Mouse (Mus musculus) cerebellum, postnatal 36 days (tissue): ENCODE results near the gene Rnf34.

Source experiments
- DNase-seq, 2 experiments: peaks; one replicate each; pipeline ENCODE4 v3.0.0; 2021 to 2022; ENCODE audit warnings: mixed read lengths in 2 of 2

The Rnf34 gene

DNA sequence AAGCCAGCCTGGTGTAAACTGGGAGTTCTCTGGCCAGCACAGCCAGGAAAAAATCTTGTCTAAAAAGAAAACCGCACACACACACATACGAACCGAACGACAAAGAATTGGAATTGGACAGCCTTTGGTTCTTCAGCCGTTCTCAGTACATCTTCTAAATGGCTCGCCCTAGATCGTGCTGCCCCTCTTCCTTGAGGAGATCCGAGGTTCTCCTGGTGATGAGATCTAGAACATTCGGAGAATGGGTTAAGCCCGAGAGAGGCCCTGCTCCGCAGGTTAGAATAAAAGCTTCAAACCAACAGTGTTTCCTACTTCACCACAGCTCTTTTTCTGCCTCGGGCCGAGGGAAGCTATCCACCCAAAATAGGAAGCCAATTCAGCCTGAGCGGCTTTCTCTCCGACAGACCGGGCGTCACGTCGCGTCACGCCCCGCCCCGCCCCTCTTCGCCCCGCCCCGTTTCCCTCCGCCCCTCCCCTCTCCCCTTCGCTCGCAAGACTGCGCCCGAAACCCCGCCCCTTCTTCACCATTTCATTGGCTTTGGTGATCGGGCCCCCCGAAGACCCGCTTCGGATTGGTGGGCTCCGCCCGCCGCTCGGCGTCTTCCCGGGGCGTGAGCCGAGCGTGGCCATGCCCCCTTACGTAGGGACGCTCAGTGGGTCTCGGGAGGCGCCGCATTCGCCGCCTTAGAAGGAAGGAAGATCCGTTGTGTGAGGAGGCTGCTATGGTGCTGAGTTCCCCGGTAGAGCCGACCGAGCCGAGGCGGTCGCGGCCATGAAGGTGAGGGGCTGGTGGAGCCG, at the start of gene Rnf34:
TSS of gene Rnf34 (plus strand) at position 528 of the 798 bp plus-strand sequence.
- peak; percentile 94 to 97 for DNase-seq

DNA sequence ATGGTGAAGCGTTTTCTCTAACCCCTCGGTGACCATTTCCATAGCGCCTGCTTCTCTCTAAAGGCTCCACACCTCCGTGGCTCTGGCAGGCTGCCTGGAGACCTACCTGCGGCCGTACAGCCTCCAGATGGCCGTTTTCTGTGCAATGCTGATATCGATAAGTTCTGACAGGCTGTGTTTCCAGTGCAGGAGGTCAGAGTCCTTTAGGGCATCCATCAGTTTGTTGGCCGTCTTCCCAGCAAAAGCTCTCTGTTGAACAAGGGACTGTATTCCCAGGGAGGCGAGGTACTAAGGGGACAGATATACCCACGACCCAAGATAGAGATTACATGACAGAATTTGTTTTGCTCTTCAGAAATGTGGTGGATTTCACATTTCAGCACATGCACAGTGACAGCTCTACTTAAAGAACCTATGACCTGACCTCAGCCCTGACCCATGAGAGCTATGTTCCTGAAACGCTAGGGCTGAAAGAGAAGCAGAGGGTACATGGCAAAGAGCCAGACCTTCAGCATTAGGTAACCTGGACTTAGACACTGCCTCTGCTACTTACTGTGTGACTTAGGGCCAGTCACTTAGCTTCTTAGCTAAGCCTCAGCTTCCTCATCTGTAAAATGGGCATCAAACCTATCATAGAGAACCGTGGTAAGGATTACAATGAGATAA, 49.4 kb upstream of the Rnf34 start:
- DNase-seq, result peak; percentile 75

DNA sequence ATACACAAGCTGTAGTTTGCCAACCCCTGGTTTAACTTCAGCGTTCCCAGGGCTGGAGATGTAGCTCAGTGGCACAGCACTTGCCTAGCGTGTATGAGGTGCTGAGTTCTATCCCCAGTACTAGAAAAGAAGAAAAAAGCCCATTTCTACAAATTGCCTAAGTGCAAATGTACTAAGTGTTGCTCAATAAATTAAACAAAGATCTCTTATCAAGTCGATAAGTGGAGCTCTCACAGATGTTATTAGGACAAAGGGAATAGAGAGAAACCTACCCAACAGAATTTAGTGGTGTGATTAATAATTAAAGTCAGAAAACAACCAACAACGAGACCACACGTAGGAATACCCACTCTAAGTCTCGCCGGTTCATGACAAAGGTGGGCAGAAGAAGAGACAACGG, 48.2 kb upstream of the Rnf34 start:
- DNase-seq, result no peak

DNA sequence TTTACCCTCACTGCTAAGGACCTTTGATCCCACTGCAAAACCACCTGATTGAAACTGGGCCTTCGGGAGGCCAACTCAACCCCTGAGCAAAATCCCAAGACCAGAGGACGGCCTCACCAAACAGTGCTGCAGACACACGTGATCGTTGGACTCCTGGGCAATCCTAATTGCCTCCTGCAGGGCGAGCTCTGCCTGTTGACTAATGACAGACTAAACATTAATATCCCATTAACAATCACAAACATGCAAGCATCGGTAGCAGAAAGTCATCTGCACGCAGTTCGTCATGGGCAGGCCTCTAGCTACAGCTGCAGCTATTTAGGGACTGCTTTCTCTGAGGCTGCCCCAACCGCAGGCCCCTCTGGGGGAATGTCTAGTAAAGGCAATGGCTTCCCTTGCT, 47.1 kb upstream of the Rnf34 start:
- DNase-seq, result no peak

DNA sequence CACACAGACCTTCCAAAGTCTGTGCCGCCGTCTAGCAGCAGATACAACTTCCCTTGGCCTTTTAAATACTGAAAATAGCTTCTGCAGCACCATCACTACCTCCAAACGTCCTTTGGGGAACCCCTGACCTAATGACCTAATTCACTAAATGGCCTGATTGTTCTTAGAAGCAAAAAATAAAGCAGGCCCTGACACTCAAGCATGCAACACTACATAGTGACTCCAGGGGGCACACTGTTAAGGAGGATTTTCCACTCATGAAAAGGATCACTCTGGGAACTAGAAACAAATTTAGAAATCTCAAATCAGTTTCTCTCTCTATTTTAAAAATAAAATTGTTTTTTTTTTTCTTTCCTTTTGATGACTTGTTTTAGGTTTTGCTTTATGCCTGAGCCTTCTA, 44.3 kb upstream of the Rnf34 start:
- DNase-seq, result no peak

DNA sequence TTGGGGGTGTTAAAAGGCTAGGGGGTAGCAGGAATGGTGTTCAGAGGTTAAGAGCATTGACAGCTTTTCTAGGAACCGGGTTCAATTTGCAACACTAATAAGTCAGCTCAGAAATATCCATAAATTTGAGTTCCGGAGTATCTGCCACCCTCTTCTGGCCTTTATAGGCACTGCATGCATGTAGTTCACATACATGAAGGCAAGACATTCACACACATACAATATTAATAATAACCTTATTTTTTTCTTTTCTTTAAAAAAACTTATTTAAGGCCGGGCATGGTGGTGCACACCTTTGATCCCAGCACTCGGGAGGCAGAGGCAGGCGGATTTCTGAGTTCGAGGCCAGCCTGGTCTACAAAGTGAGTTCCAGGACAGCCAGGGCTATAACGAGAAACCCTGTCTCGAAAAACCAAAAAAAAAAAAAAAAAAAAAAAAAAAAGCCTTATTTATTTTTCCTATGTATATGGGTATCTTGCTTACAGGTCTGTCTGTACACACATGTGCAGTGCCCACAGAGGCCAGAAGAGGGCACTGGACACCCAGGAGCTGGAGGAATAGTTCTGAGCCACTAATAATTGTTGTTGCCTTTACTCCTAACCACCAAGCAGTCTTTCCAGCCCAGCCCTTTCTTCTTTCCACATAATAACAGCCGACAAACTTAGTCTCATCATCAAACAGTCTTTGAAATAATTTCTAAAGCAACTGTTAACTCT, 38.3 kb upstream of the Rnf34 start:
- peak; percentile 73 to 76 for DNase-seq

DNA sequence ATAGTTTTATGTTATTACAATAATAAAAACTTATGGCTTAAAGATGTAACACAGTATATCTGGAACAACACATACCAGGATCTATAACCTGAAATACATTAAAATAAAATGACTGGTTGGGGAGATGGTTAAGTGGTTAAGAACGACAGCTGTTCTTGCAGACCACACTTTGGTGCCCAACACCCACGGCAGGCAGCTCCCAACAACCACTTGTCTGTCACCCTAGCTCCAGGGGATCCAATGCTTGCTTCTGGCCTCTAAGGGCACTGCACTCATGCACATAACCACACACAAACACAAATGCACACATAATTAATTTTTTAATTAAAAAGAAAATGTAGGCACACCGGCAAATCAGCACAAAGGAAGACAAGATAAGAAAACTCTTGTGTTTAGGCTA, 37.1 kb upstream of the Rnf34 start:
- no peak for DNase-seq

DNA sequence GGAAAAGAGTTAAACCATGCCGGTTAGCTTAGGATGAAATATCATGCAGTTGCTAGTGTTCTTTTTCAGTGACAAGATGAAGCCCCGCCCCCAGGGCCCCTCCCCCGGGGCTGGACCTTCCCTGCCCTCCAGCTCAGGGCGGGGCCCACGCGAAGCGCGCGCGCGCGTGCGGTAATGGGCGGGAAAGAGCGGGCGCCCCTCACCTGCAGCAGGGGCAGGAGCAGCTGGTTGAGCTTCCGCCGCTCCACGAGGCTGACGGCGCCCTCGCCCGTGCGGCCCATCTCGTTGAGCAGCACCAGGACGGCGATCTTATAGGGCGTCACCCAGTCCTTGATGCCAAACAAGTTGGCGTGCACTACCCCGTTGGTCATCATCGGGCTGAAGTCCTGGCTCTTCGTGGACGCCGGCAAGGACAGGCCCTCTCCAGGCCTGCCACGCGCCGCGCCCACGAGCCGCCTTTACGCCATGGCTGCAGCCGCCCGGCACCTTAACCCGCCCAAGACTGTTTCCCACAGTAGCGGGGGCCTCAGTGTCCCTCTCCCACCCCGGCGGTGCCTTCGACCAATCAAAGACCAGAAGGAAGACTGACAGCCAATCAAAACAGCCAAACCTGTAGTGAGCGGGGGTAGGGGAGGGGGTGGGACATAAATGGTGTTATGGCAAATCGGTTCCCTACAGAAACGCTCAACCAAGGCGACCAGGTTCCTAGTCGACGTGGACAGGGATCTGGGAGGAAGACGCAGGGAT, 28.9 kb upstream of the Rnf34 start, which contains the start of gene Anapc5:
TSS of gene Anapc5 (minus strand) at position 563 of the 747 bp plus-strand sequence.
- DNase-seq, result peak; percentile 89 to 90

DNA sequence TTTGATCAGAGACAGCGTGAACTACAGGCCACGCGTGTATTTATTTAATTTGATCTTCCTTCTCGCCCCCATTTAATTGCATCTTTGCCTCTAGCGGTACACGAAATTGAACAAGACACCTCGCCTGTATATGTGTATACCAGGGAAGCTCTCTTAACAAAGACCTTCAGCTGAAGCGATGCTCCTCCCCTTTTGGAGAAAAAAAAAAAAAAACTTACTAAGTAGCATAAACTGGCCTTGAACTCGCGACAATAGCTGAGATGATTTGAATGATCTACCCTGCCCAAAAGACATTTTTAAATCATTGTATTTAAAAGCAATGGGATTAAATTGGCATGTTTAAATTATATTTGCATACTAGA, 28.3 kb upstream of the Rnf34 start:
- DNase-seq, result no peak

DNA sequence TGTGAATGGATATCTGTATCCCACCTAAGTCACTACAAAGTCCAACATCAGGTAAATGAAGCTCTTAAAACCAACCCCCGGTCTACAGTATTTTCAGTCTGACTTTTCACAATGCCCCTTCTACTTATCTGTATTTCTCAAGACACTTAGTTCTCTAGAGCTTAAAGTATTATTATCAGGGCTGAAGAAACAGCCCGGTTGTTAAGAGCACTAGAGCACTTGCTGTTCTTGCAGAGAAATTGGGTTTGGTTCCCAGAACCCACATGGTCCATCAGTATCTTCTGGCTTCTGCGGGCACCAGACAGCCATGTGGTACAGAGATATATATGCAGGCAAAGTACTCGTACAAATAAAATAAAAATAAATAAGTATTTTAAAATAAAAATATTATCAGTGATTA, 27.4 kb upstream of the Rnf34 start:
- DNase-seq, result no peak

DNA sequence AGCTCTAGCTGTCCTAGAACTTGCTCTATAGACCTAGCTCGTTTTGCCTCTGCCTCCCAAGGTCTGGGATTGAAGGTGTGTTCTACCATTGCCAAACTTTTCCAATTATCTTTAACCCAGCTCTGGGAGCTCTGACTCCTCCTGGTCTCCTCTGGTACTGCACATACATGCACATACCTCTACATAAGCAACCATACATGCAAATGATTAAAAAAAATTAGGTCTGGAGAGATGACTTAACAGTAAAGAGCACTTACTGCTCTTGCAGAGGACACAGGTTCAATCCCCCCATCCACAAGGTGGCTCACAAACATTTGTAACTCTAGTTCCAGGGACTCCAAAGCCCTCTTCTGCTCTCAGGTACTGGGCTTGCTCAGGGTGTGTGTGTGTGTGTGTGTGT, 25.9 kb upstream of the Rnf34 start:
- no peak for DNase-seq

DNA sequence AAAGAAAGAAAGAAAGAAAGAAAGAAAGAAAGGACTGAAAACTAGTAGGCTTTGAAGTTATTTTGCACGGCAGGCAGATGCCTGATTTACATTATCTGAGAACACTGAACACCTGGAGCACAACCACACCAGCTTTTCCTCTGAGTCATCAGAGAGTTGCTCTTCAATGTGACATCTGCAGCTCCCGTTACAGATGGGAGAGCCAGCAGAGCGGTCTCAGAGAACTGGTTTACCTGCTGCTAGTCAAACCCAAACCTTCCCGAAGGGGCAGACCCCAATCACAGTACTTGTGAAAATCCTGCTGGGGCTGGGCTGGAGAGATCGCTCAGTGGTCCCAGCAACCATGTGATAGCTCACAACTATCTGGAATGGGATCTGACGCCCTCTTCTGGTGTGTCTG, 25.4 kb upstream of the Rnf34 start:
- DNase-seq, result no peak

DNA sequence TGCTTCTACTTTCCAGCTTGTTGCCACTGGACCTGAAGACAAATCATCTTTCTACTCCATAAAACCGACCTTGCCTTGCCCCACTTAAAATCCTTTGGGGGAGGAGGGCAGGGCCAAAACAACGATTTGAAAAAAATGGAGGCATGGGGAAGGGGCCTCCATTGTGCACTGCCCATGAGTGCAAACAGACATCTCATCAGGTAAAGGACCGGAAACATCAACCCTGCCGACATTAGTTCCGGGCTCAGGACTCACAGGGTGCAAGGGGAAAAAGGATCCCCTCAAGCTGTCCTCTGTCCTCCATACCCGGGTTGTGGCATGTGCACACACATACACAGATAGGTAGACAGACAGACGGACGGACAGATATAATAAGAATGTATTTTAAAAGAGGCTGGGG, 24.7 kb upstream of the Rnf34 start:
- no peak for DNase-seq

DNA sequence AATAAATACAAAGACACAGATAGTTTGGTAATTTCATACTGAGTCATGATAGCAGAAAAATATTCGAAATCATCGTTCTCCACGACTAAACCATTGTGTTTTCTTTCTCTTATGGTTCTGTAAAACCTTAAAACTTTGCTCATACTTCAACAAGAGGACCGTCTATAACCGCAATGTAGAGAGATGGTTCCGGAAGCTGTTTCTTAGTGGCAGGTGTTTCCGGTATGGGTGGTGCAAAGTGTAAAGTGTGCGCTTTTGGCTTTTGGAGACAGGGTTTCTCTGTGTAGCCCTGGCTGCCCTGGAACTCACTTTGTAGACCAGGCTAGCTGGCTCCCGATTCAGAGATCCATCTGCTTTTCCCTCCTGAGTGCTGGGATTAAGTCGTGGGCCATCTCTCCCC, 17.3 kb upstream of the Rnf34 start:
- no peak for DNase-seq

DNA sequence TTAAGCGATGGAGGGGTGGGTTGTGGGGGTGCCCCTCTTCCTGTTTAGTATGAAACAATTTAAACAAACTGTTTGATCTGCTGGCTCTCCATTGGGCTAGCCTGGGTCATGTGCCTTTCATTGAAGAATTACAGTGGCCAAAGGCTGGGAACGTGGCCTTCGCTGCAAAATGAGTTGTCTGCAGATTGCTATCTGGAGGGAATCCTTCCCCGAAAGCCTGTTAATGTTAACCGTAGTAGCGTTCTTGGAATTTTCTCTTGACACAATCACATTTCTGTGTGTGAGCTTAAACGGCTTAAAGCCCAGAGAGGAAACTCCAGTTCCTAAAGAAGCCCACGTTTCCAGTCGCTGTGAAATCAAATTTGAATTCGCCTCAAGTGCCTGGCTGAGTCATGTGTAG, 16.9 kb upstream of the Rnf34 start:
- DNase-seq, result no peak

DNA sequence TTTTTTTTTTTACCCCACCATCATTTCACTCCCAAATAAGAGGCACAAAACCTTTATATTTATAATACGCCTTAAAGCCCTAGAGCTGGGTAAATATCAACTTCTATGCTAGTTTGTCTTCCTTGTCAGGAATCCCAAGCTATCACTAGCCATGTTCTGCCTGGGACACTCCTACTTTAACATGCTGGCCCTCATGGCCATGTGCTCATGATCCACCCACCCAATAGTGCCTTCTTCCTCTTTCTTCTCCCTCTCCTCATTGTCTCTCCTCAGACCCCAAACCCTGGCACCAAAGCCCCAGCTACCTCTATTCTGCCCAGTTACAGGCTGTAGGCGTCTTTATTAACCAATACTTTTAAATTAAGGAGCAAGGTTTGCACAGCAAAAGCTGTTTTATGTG, 8.7 kb upstream of the Rnf34 start:
- DNase-seq, result no peak

DNA sequence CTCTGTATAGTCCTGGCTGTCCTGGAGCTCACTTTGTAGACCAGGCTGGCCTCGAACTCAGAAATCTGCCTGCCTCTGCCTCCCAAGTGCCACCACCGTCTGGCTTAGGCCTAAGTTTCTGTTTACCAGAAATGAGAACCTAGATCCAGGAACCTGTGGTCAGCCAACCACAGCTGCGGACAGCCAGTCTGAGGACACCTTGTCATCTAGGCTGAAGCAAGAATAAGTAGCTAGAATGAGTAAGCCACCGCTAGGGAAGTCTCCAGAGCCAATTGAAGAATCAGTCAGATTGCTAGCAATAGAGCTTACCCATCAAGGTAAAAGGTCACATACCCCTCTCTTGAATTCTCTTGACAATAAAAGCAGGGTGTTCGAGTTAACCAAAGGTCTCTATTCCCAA, 6.0 kb upstream of the Rnf34 start:
- DNase-seq, result no peak

DNA sequence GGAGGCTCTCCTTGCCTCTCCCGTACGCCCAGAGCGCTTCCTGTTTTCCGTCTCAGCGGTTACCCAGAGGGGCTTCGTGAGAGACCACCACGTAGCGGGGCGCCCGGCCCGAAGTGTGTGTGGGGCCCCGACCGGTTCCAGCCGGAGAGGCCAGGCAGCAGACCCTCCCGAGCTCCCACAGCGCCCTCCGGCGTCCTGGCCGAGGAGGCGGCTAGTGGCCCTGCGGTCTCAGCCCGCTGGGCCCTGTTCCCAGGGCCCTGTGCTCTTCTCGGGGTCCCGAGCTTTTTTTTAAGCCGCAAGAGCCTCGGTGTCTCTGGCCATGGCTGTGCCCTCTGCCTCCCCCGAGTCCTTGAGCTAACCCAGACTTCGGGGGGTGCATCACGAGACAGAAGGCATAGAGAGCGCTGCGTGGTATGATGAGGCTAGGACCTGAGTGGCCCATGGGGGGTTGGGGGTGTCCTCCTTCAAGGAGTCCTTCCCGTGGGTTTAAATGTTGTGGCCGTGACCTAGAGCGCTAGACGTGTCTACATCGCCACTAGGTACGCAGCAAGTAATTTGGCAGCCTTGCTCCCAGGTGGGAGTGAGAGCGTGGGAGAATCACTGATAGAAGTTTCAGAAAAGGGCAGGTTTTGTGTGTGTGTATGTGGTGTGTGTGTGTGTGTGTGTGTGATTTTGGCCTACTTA, 613 bp downstream of the Rnf34 start:
- peak in 1 of 2 experiments; percentile 34 for DNase-seq

DNA sequence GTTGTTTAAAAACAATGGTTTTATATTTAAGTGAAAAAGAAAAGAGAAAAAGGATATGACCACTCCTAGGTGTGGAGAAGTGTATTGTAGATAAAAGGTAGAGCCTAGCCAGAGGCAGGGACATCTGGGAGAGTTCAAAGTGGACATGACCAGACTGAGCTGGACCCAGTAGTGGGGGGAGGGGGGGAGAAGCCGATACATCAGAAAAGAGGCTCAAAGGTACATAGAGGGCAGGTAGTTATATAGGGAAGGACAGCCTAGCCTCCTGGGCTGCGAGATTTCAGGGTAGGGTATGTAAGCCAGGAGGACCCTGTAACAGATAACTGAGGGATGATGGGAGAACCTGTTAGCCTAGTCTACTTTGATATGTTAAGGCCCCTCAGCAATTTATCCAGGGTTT, 2.8 kb downstream of the Rnf34 start:
- DNase-seq, result no peak

DNA sequence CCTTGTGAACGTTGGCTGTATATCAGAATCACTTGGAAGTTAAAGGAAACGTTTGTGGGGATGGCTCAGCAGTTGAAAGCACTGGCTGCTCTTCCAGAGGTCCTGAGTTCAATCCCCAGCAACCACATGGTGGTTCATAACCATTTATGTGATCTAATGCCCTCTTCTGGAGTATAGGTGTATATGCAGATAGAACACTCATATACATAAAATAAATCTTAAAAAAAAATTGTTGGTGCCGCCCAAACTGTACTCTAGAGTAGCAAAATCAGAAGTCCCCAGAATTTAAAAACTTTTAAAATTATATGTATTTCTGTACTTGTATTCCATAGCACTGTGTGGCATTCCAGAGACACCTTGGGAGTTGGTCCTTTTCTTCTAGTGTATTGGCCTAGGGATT, 6.0 kb downstream of the Rnf34 start:
- no peak for DNase-seq

DNA sequence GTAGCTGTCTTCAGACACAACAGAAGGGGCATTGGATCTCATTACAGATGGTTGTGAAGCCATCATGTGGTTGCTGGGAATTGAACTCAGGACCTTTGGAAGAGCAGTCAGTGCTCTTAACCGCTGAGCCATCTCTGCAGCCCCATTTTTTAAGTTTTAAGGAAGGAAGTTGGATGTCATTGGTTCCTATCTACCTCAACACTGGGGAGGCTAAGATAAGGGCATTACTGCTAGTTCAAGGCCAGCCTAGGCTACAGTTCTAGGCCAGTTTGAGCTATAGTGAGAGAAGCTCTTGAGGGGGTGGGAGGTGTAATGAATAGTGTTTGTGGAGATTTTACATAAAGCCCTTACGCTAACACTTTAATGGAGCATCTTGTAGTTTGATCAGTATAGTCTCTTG, 13.2 kb downstream of the Rnf34 start:
- DNase-seq, result no peak

DNA sequence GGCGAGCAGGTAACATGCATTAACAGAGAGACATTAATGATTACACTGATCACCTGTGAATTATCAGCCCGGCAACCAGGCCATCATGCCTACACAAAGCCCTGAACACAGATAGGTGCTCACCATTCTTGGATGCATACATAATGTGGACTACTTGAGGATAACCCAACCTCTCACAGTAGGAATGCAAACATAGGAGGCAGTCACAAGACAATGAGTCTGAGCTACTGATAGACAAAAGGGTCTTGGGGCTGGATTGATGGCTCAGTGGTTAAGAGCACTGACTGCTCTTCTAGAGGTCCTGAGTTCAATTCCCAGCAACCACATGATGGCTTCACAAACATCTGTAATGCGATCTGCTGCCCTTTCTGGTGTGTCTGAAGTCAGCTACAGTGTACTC, 22.8 kb downstream of the Rnf34 start:
- no peak for DNase-seq

DNA sequence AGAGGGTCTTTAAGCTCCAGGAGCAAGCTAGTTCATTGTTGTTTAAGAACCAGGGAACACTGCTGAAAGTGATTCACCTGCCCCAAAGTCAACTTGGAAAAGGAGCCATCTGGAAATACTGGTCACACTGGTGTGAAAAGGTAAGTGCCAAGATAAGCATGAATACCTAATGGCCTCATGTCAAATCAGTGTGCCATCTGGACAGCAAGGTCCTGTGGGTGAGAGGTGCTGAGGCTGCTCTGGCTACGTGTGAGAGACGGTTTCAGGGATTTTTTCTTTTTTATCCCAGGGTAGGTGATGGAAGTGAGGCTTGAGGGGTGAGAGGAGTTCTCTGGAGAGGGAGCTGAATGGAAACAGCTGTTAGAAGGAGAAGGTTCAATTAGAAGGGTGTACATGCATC, 23.7 kb downstream of the Rnf34 start:
- peak; percentile 46 to 67 for DNase-seq
